Mouse (Mus musculus) lung, adult 2 months (tissue): ENCODE data around the gene Pld4.

Experiments
- CTCF ChIP-seq: fragments of 200-500 bp; IDR thresholded peaks from 2 replicates; pipeline ENCODE4 v1.5.1; 2011; ENCODE audit warnings: mild to moderate bottlenecking, low read length, control low read depth; ENCODE audit not compliant: insufficient read depth
- POLR2A ChIP-seq: fragments of 200-500 bp; IDR thresholded peaks from 2 replicates; pipeline ENCODE4 v1.6.1; 2011; ENCODE audit warnings: low read depth, mild to moderate bottlenecking, control low read depth, low read length, borderline replicate concordance; ENCODE audit errors: extremely low read depth

GRCm38 (mm10) chr12:112772306-112772705, 11.9 kb downstream of the Pld4 start:
- no peak for TF ChIP-seq CTCF
- TF ChIP-seq POLR2A: no peak
